8 mouse cellular contexts compared by ENCODE assay signal in the genomic region with DNA sequence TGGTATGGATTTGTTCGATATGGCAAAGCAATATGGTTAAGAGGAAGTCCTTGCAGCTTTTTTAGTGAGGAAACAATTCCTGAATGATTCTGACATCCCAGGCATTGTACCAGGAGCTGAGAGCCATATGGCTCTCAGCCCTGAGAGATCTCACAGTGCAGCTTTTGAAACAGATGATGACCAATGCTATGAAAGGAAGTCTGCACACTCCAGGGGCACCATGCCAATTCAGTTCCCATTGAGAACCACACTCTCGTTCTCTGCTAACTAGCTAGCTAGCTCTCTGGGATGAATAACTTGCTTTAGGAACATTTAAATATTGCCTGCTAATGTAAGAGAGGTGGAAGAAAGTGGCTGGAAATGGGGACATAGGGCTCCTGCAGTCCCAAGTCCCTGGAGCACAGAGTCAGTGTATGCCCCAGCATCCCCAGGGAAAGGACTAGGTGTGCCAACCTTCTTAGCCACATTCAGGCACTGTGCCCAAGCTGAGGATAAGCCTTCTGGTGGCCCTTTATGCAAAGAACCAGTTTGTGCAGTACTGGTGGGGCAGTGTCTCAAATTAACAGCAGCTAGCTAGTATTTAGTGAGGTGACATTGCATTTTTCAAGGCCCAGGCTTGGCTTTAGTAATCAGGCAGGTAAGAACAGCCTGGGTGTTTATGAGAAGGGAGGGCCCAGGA.
DNase-seq lines count a peak whose midpoint lies in the region.

No protein-coding gene starts in this region.

- DNase-seq in adrenal gland, postnatal 25 days, result peak; percentile 15
- no peak for DNase-seq in adrenal gland, adult 18-20 months (ENCODE audit: low spot score in 2 of 2)
- peak; percentile 38 to 47 for DNase-seq in left cerebral cortex, adult 18-20 months (ENCODE audit: low spot score in 2 of 2)
- DNase-seq in left cerebral cortex, adult 11 months (ENCODE audit: low spot score), result no peak
- peak; percentile 14 for DNase-seq in kidney, postnatal 14 days
- peak; percentile 76 to 85 for DNase-seq in right cerebral cortex, postnatal 10 days (ENCODE audit: low spot score in 2 of 2)
- no peak for DNase-seq in urinary bladder, adult 2 months (ENCODE audit: low spot score)
- no peak for DNase-seq in thymus, adult 18-20 months

Comparison
In these comparisons a context has a peak if more than half of its experiments do, and no peak if none do; other contexts are left out.
1. DNase-seq: peak in adrenal gland, postnatal 25 days (single experiment), left cerebral cortex, adult 18-20 months (2 of 2), kidney, postnatal 14 days (single experiment) and right cerebral cortex, postnatal 10 days (2 of 2); none in adrenal gland, adult 18-20 months (0 of 2), left cerebral cortex, adult 11 months (single experiment), urinary bladder, adult 2 months (single experiment) and thymus, adult 18-20 months (0 of 2).